Mouse (Mus musculus) MEL (cell line): ENCODE results near the gene Gpr179. TPM values are rescaled to one million over a fixed set of nuclear protein-coding genes. Genes with fewer than 3 reads are reported as not detected.

Source experiments
- DNase-seq: peaks from one replicate; pipeline ENCODE4 v3.0.0; 2011; ENCODE audit warnings: low read depth, low spot score
- H3K27ac ChIP-seq: 2 replicates; pipeline ENCODE4 v1.5.1; 2012; ENCODE audit warnings: low read depth, mild to moderate bottlenecking, control low read depth, low read length, moderate library complexity; ENCODE audit not compliant: control insufficient read depth
- H3K27me3 ChIP-seq, 2 experiments: fragments of 150-350 bp in 1 of 2; sonication (generic) in 1 of 2; 2 replicates each; pipeline ENCODE4 v1.6.1; 2012; ENCODE audit warnings: low read length in 2 of 2, mild to moderate bottlenecking in 2 of 2, improper control_type of control experiment in 1 of 2, moderate library complexity in 1 of 2; ENCODE audit not compliant: insufficient read depth in 2 of 2, control insufficient read depth in 1 of 2
- H3K36me3 ChIP-seq, 2 experiments: 2 replicates each; pipeline ENCODE4 v1.6.1; 2012 to 2014; ENCODE audit warnings: low read length in 2 of 2, improper control_type of control experiment in 1 of 2, inconsistent platforms in 1 of 2, mild to moderate bottlenecking in 1 of 2; ENCODE audit not compliant: insufficient read depth in 2 of 2, control insufficient read depth in 1 of 2
- H3K4me1 ChIP-seq, 2 experiments: fragments of 150-350 bp in 1 of 2; sonication (generic) in 1 of 2; 2 replicates each; pipeline ENCODE4 v1.6.1; 2012; ENCODE audit warnings: low read length in 2 of 2, improper control_type of control experiment in 1 of 2, mild to moderate bottlenecking in 1 of 2; ENCODE audit not compliant: insufficient read depth in 2 of 2, control insufficient read depth in 1 of 2
- H3K4me3 ChIP-seq, 2 experiments: fragments of 150-350 bp in 1 of 2; sonication (generic) in 1 of 2; 2 replicates each; pipeline ENCODE4 v1.5.1; 2012; ENCODE audit warnings: low read depth in 2 of 2, low read length in 2 of 2, mild to moderate bottlenecking in 2 of 2, moderate library complexity in 2 of 2, control low read depth in 1 of 2, improper control_type of control experiment in 1 of 2; ENCODE audit not compliant: control insufficient read depth in 1 of 2, insufficient read depth in 1 of 2
- H3K79me2 ChIP-seq: 2 replicates; pipeline ENCODE4 v1.6.1; 2012; ENCODE audit warnings: mild to moderate bottlenecking, low read length, moderate library complexity; ENCODE audit not compliant: control insufficient read depth, poor library complexity, insufficient read depth
- H3K9ac ChIP-seq: 2 replicates; pipeline ENCODE4 v1.6.1; 2012; ENCODE audit warnings: low read depth, mild to moderate bottlenecking, control low read depth, low read length, moderate library complexity; ENCODE audit not compliant: control insufficient read depth, poor library complexity, severe bottlenecking
- H3K9me3 ChIP-seq: fragments of 150-350 bp; sonication (generic); replicated peaks from 2 replicates; pipeline ENCODE4 v1.6.1; 2012; ENCODE audit warnings: mild to moderate bottlenecking, low read length, improper control_type of control experiment, moderate library complexity; ENCODE audit not compliant: insufficient read depth
- BHLHE40 ChIP-seq: IDR thresholded peaks from 2 replicates; pipeline ENCODE4 v1.6.1; 2012; ENCODE audit warnings: low read depth, mild to moderate bottlenecking, inconsistent platforms, low read length, improper control_type of control experiment, borderline replicate concordance
- CHD1 ChIP-seq: IDR thresholded peaks from 2 replicates; pipeline ENCODE4 v1.6.1; 2012; ENCODE audit warnings: low read depth, mild to moderate bottlenecking, inconsistent platforms, low read length, improper control_type of control experiment
- CHD2 ChIP-seq: IDR thresholded peaks from 2 replicates; pipeline ENCODE4 v1.6.1; 2011; ENCODE audit warnings: low read length, improper control_type of control experiment
- CTCF ChIP-seq, 3 experiments: IDR thresholded peaks in 2 of 3; conservative IDR thresholded peaks in 1 of 3; 2 replicates each; pipeline ENCODE4 v1.5.1; 2011 to 2012; ENCODE audit warnings: low read length in 3 of 3, low read depth in 2 of 3, mild to moderate bottlenecking in 2 of 3, improper control_type of control experiment in 1 of 3, inconsistent platforms in 1 of 3, mixed read lengths in 1 of 3, moderate library complexity in 1 of 3; ENCODE audit not compliant: control insufficient read depth in 1 of 3, insufficient read depth in 1 of 3, poor library complexity in 1 of 3, severe bottlenecking in 1 of 3
- E2F4 ChIP-seq: IDR thresholded peaks from 2 replicates; pipeline ENCODE4 v1.6.1; 2011; ENCODE audit warnings: low read depth, low read length, improper control_type of control experiment, borderline replicate concordance
- ELF1 ChIP-seq: IDR thresholded peaks from 2 replicates; pipeline ENCODE4 v1.6.1; 2014; ENCODE audit warnings: low read depth, mild to moderate bottlenecking, inconsistent platforms, low read length, improper control_type of control experiment, moderate library complexity
- ETS1 ChIP-seq: IDR thresholded peaks from 2 replicates; pipeline ENCODE4 v1.6.1; 2012; ENCODE audit warnings: low read depth, mild to moderate bottlenecking, inconsistent platforms, low read length, improper control_type of control experiment, moderate library complexity
- GATA1 ChIP-seq: IDR thresholded peaks from 2 replicates; pipeline ENCODE4 v1.6.1; 2011; ENCODE audit warnings: low read depth, low read length, improper control_type of control experiment
- HCFC1 ChIP-seq: IDR thresholded peaks from 2 replicates; pipeline ENCODE4 v1.6.1; 2012; ENCODE audit warnings: low read depth, mild to moderate bottlenecking, inconsistent platforms, low read length, improper control_type of control experiment, moderate library complexity
- KAT2A ChIP-seq: conservative IDR thresholded peaks from 2 replicates; pipeline ENCODE4 v1.6.1; 2012; ENCODE audit warnings: low read depth, low read length, improper control_type of control experiment, inconsistent platforms
- MAX ChIP-seq: IDR thresholded peaks from 2 replicates; pipeline ENCODE4 v1.6.1; 2011; ENCODE audit warnings: low read length, improper control_type of control experiment
- MEF2A ChIP-seq: IDR thresholded peaks from 2 replicates; pipeline ENCODE4 v1.6.1; 2014; ENCODE audit warnings: low read depth, mild to moderate bottlenecking, inconsistent platforms, low read length, improper control_type of control experiment; ENCODE audit not compliant: poor library complexity, insufficient replicate concordance, severe bottlenecking; ENCODE audit errors: extremely low read depth
- MXI1 ChIP-seq: IDR thresholded peaks from 2 replicates; pipeline ENCODE4 v1.6.1; 2011; ENCODE audit warnings: mild to moderate bottlenecking, low read depth, low read length, improper control_type of control experiment
- MYB ChIP-seq: IDR thresholded peaks from 2 replicates; pipeline ENCODE4 v1.6.1; 2011; ENCODE audit warnings: mild to moderate bottlenecking, low read depth, low read length, improper control_type of control experiment
- NELFE ChIP-seq: IDR thresholded peaks from 2 replicates; pipeline ENCODE4 v1.6.1; 2011; ENCODE audit warnings: low read depth, low read length, improper control_type of control experiment
- NRF1 ChIP-seq: IDR thresholded peaks from 2 replicates; pipeline ENCODE4 v1.6.1; 2014; ENCODE audit warnings: low read depth, mild to moderate bottlenecking, inconsistent platforms, low read length, improper control_type of control experiment, moderate library complexity; ENCODE audit not compliant: poor library complexity, insufficient read depth, severe bottlenecking
- POLR2AphosphoS5 ChIP-seq: IDR thresholded peaks from 2 replicates; pipeline ENCODE4 v1.6.1; 2012; ENCODE audit warnings: low read depth, borderline replicate concordance, mild to moderate bottlenecking, inconsistent platforms, low read length, moderate library complexity, mixed read lengths
- RCOR1 ChIP-seq: IDR thresholded peaks from 2 replicates; pipeline ENCODE4 v1.6.1; 2012; ENCODE audit warnings: low read depth, mild to moderate bottlenecking, inconsistent platforms, low read length, improper control_type of control experiment
- SIN3A ChIP-seq: IDR thresholded peaks from 2 replicates; pipeline ENCODE4 v1.6.1; 2012; ENCODE audit warnings: low read length, improper control_type of control experiment, inconsistent platforms
- SMC3 ChIP-seq: IDR thresholded peaks from 2 replicates; pipeline ENCODE4 v1.6.1; 2011; ENCODE audit warnings: low read depth, low read length, improper control_type of control experiment
- TAL1 ChIP-seq: IDR thresholded peaks from 2 replicates; pipeline ENCODE4 v1.6.1; 2012; ENCODE audit warnings: mild to moderate bottlenecking, inconsistent platforms, low read length, moderate library complexity, mixed read lengths
- TBP ChIP-seq: IDR thresholded peaks from 2 replicates; pipeline ENCODE4 v1.8.0; 2011; ENCODE audit warnings: low read depth, low read length, improper control_type of control experiment
- TCF12 ChIP-seq: IDR thresholded peaks from 2 replicates; pipeline ENCODE4 v1.6.1; 2014; ENCODE audit warnings: low read depth, mild to moderate bottlenecking, inconsistent platforms, low read length, improper control_type of control experiment, moderate library complexity
- UBTF ChIP-seq: IDR thresholded peaks from 2 replicates; pipeline ENCODE4 v1.6.1; 2012; ENCODE audit warnings: low read depth, mild to moderate bottlenecking, inconsistent platforms, low read length, improper control_type of control experiment, moderate library complexity, borderline replicate concordance; ENCODE audit not compliant: insufficient read depth
- USF1 ChIP-seq: IDR thresholded peaks from 2 replicates; pipeline ENCODE4 v1.6.1; 2014; ENCODE audit warnings: low read depth, mild to moderate bottlenecking, inconsistent platforms, low read length, improper control_type of control experiment, moderate library complexity
- ZKSCAN1 ChIP-seq: IDR thresholded peaks from 2 replicates; pipeline ENCODE4 v1.6.1; 2012; ENCODE audit warnings: low read depth, mild to moderate bottlenecking, inconsistent platforms, low read length, improper control_type of control experiment, moderate library complexity
- ZMIZ1 ChIP-seq: IDR thresholded peaks from 2 replicates; pipeline ENCODE4 v1.6.1; 2012; ENCODE audit warnings: low read depth, mild to moderate bottlenecking, inconsistent platforms, low read length, improper control_type of control experiment, moderate library complexity
- polyA plus RNA-seq, 2 experiments: library from polyadenylated mRNA; stranded (reverse) in 1 of 2; unstranded in 1 of 2; fragments of >175 nt in 1 of 2; fragments of >200 nt in 1 of 2; gene quantifications; 2 replicates each; pipeline versions ENCODE4 v1.2.1 to v1.2.4; 2012; ENCODE audit warnings: low replicate concordance in 2 of 2, low read depth in 1 of 2; ENCODE audit not compliant: insufficient read length in 2 of 2, insufficient read depth in 1 of 2, missing spikeins in 1 of 2
- total RNA-seq: library from RNA; depleted of rRNA; stranded (reverse); fragments of 300-350 nt; gene quantifications from 2 replicates; pipeline ENCODE4 v1.2.3, GENCODE M21; 2012

The Gpr179 gene
- total and polyA plus RNA-seq, 3 experiments, result 0.01 to 0.04 TPM; not detected in 1

DNA sequence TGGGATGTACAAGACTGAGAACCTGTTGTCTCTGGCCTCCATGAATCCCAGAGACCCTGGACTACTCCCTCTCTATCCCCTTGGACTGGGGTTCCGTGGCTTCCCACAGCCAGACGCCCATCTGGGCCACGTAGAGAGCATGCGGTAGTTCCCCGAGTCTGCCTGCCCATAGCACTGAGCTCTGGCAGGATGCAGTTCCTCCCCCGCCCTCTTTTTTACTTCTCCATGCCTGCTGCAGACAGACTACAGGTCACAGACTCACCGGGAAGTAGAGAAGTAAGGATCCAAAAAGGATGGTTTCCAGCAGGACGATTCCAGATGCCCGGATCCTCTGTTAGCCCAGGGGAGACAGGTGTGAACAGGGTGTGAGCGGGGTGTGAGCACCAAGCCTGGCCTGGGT, 6.4 kb downstream of the Gpr179 start:
- Histone ChIP-seq H3K27ac (no peak overlapping the region), H3K79me2 (no peaks in the 10 kb centered on the region), H3K4me1 (peaks cover 3 to 16% of the 10 kb centered on the region in 2 experiments), H3K4me3 (no peak overlapping the region)
- DNase-seq, result peak; percentile 41
- no peak for TF ChIP-seq TBP
- no peak for TF ChIP-seq TAL1
- TF ChIP-seq NELFE, result no peak
- no peak for TF ChIP-seq SIN3A
- no peak for TF ChIP-seq ZMIZ1
- TF ChIP-seq MEF2A, result no peak
- TF ChIP-seq MYB, result no peak
- TF ChIP-seq BHLHE40, result no peak
- TF ChIP-seq CTCF (IDR thresholded peaks at IDR 0.05 in 2 of 3, conservative IDR thresholded peaks at IDR 0.05 in 1 of 3; ENCODE audit: control insufficient read depth in 1 of 3, insufficient read depth in 1 of 3, low read depth in 2 of 3, low read length in 3 of 3, poor library complexity in 1 of 3, severe bottlenecking in 1 of 3), result no peak
- no peak for TF ChIP-seq SMC3
- no peak for TF ChIP-seq E2F4
- no peak for TF ChIP-seq RCOR1
- no peak for TF ChIP-seq NRF1
- no peak for TF ChIP-seq MXI1
- no peak for TF ChIP-seq CHD1
- TF ChIP-seq UBTF, result no peak
- TF ChIP-seq MAX, result no peak
- TF ChIP-seq, all 39 proteins: peak for 0
- Histone ChIP-seq H3K9ac (0 out of 2 replicates have a peak overlapping the region, but pooled peaks have one; percentile 23), H3K36me3 (peaks cover 0 to 7% of the 10 kb centered on the region in 2 experiments; a peak in 2 of 4 replicates), H3K9me3 (no peaks in the 10 kb centered on the region), H3K27me3 (no peaks in the 10 kb centered on the region; a peak in 1 of 4 replicates)

- Histone ChIP-seq H3K4me1 (peaks cover 3 to 6% of the 10 kb centered on the region in 2 experiments), H3K27me3 (peaks cover 0 to 3% of the 10 kb centered on the region in 2 experiments; a peak in 2 of 4 replicates), H3K9ac (no peak overlapping the region), H3K36me3 (0 out of 4 replicates have a peak, but pooled peaks cover 0 to 2% of the 10 kb centered on the region in 2 experiments)
- DNase-seq, result no peak
- TF ChIP-seq CHD2, result no peak
- TF ChIP-seq CTCF (IDR thresholded peaks at IDR 0.05 in 2 of 3, conservative IDR thresholded peaks at IDR 0.05 in 1 of 3; ENCODE audit: control insufficient read depth in 1 of 3, insufficient read depth in 1 of 3, low read depth in 2 of 3, low read length in 3 of 3, poor library complexity in 1 of 3, severe bottlenecking in 1 of 3), result no peak
- TF ChIP-seq ELF1, result no peak
- TF ChIP-seq TAL1, result no peak
- no peak for TF ChIP-seq TCF12
- TF ChIP-seq POLR2AphosphoS5, result no peak
- no peak for TF ChIP-seq ZKSCAN1
- TF ChIP-seq USF1, result no peak
- no peak for TF ChIP-seq CHD1
- TF ChIP-seq ZMIZ1, result no peak
- no peak for TF ChIP-seq KAT2A
- no peak for TF ChIP-seq HCFC1
- TF ChIP-seq MEF2A, result no peak
- TF ChIP-seq GATA1, result no peak
- TF ChIP-seq ETS1, result no peak
- TF ChIP-seq, all 39 proteins: peak for 0
- Histone ChIP-seq H3K9me3 (no peaks in the 10 kb centered on the region), H3K79me2 (no peaks in the 10 kb centered on the region), H3K27ac (no peak overlapping the region), H3K4me3 (no peak overlapping the region)
Measured at GRCm38 (mm10) chr11:97343619-97344018, 8.3 kb downstream of the Gpr179 start.
